Mouse (Mus musculus) ES-Bruce4 (cell line): Measurements from ENCODE around the gene Usp46.
A peak's percentile ranks its signal among the peaks of the same experiment; 100 is the strongest.

Experiments
- CTCF ChIP-seq: IDR thresholded peaks from one replicate; pipeline ENCODE4 v1.8.1; 2011; ENCODE audit warnings: low read depth, low read length
- EP300 ChIP-seq: IDR thresholded peaks from 2 replicates; pipeline ENCODE4 v1.6.1; 2011; ENCODE audit warnings: low read depth, low read length; ENCODE audit not compliant: insufficient read depth
- POLR2A ChIP-seq: IDR thresholded peaks from one replicate; pipeline ENCODE4 v1.8.1; 2011; ENCODE audit warnings: low read length; ENCODE audit not compliant: insufficient read depth

DNA sequence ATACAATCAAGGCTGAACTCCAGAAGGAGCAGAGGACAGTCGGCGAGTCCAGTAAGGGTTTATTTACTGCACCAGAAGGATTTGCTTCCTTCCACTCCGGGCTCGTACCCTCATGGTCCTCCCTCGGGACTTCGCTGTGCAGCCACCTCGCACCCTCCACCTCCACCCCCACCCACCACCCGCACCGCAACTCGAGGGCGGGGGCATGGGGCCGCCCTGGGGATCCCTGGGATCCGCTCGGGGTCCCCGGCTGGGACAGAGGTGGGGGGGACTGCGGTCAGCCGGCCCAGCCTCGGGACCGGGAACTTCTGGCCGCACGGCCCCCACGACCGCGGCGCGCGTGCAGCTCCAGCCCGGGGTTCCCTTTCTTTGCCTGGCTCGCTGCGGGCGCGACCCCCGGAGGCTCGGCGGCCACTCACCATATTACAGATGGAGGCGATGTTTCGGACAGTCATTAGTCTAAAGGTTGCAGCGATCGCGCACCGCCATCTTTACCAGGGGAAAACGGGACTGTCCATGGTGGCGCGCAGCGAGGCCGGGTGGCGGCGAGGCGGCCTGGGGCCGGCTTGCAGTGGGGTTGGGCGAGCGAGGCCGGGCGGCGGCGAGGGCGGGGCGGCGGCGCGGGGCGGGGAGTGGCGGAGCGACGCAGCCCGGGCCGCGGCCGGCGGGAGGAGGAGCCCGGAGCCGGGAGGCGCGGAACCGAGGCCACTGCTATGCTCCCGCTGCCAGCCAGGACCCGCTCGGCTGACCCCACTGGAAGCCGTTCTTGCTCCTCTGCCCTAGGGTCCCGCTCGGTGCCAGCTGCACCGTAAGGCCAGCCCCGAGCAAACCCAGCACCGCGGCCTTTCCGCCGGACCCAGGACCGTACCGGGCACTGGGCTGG is at the start of gene Usp46:
- TF ChIP-seq POLR2A (peak; percentile 49), CTCF (no peak), EP300 (no peak)
